Mouse (Mus musculus) spleen, postnatal 36 days (tissue): ENCODE results near the gene Inafm2.
A peak's percentile ranks its signal among the peaks of the same experiment; 100 is the strongest.

ENCODE experiments used
- DNase-seq, 2 experiments: peaks; one replicate each; pipeline ENCODE4 v3.0.0; 2022; ENCODE audit warnings: low spot score in 2 of 2, mixed read lengths in 1 of 2

The Inafm2 gene

GRCm38 (mm10) chr2:118782303-118782702 lies 36.7 kb downstream of the Inafm2 start:
- no peak for DNase-seq

- DNase-seq: no peak
Observed at GRCm38 (mm10) chr2:118783093-118783492, 37.5 kb downstream of the Inafm2 start.

GRCm38 (mm10) chr2:118783663-118784062 lies 38.1 kb downstream of the Inafm2 start:
- no peak for DNase-seq

GRCm38 (mm10) chr2:118786525-118786924 lies 41.0 kb downstream of the Inafm2 start:
- DNase-seq: no peak

- no peak for DNase-seq
Observed at GRCm38 (mm10) chr2:118789501-118789900, 43.9 kb downstream of the Inafm2 start.

- no peak for DNase-seq
Observed at GRCm38 (mm10) chr2:118790221-118790550, 44.6 kb downstream of the Inafm2 start.

GRCm38 (mm10) chr2:118790551-118791525 lies 45.3 kb downstream of the Inafm2 start:
- peak; percentile 34 to 38 for DNase-seq

GRCm38 (mm10) chr2:118791591-118792258 lies 46.2 kb downstream of the Inafm2 start:
- DNase-seq: no peak

- no peak for DNase-seq
Observed at GRCm38 (mm10) chr2:118792259-118792613, 46.7 kb downstream of the Inafm2 start.

GRCm38 (mm10) chr2:118793636-118794035 lies 48.1 kb downstream of the Inafm2 start:
- no peak for DNase-seq
